Mouse (Mus musculus): ENCODE data around the gene Gm20388. TPM values are rescaled to one million over a fixed set of nuclear protein-coding genes. Genes with fewer than 3 reads are reported as not detected.

Gm20388 gene
- total RNA-seq, 1 experiment: 27.0 TPM

DNA sequence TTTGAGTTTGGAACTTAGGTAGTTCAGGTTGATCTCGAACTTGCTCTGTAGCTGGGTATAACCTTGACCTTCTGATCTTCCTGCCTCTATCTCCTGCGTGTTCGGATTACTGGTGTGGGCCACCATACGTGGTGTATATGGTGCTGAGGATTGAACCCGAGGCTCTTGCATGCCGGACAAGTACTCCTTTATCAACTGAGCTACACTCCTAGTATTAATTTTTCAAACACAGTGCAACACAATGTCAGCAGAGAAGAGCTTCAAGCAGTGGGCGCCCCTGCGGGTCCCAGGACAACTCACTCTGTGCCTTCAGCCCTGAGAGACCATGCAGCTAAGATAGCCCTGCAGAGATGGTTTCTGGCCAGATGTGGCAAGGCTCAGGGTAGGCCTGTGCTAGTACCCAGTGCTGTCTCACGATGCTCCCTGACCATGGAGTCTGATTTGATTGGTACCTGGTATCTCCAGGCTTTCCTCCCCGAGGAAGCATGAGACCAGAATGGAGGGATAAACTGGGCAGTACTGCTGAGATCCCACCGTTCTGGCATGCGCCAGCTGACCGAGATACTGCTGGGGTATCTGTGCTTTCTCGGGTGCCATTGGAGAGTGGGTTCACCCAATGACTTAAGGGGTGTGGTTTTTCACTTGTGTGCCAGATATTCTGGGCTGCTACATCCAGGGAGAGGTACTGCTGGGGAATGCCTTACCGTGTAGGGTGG lies 831.3 kb downstream of the Gm20388 start:
- Histone ChIP-seq H3K4me3 (ENCODE audit: insufficient read depth in 1 of 2, low read depth in 1 of 2, low read length in 2 of 2, poor library complexity in 1 of 2, severe bottlenecking in 1 of 2) (no peak overlapping the region), H3K36me3 (ENCODE audit: control insufficient read depth, insufficient read depth, low read length, poor library complexity, severe bottlenecking) (no peaks in the 10 kb centered on the region), H3K4me1 (ENCODE audit: control insufficient read depth in 2 of 2, insufficient read depth in 2 of 2, low read length in 2 of 2, poor library complexity in 1 of 2) (peaks cover 0 to 12% of the 10 kb centered on the region in 2 experiments; a peak in 2 of 4 replicates), H3K9me3 (ENCODE audit: control insufficient read depth, insufficient read depth, low read depth, low read length) (no peaks in the 10 kb centered on the region), H3K27ac (ENCODE audit: insufficient read depth, low read depth, low read length, poor library complexity, severe bottlenecking) (no peak overlapping the region), H3K9ac (ENCODE audit: insufficient read depth, low read depth, low read length, poor library complexity, severe bottlenecking) (no peak overlapping the region)
- DNase-seq (ENCODE audit: low read depth, low spot score): no peak
- TF ChIP-seq MAFK (IDR thresholded peaks at IDR 0.05; ENCODE audit: insufficient read depth, low read depth, low read length) (no peak), ZC3H11A (IDR thresholded peaks at IDR 0.05; ENCODE audit: borderline replicate concordance, low read depth, low read length) (no peak), HCFC1 (IDR thresholded peaks at IDR 0.05; ENCODE audit: borderline replicate concordance, insufficient read depth, low read length) (no peak), ZNF384 (IDR thresholded peaks at IDR 0.05; ENCODE audit: low read depth, low read length) (no peak), CHD2 (IDR thresholded peaks at IDR 0.05; ENCODE audit: low read depth, low read length) (no peak)
- in situ Hi-C loops (cut with MboI; ENCODE audit: low sequenced_read_pairs in 2 of 2, unreplicated experiment in 2 of 2): no loop called here

- Histone ChIP-seq H3K4me3 (ENCODE audit: insufficient read depth in 1 of 2, low read depth in 1 of 2, low read length in 2 of 2, poor library complexity in 1 of 2, severe bottlenecking in 1 of 2) (no peak overlapping the region), H3K36me3 (ENCODE audit: control insufficient read depth, insufficient read depth, low read length, poor library complexity, severe bottlenecking) (no peaks in the 10 kb centered on the region), H3K9me3 (ENCODE audit: control insufficient read depth, insufficient read depth, low read depth, low read length) (no peaks in the 10 kb centered on the region), H3K9ac (ENCODE audit: insufficient read depth, low read depth, low read length, poor library complexity, severe bottlenecking) (no peak overlapping the region), H3K4me1 (ENCODE audit: control insufficient read depth in 2 of 2, insufficient read depth in 2 of 2, low read length in 2 of 2, poor library complexity in 1 of 2) (peaks cover 0 to 12% of the 10 kb centered on the region in 2 experiments; a peak in 2 of 4 replicates), H3K27ac (ENCODE audit: insufficient read depth, low read depth, low read length, poor library complexity, severe bottlenecking) (no peak overlapping the region)
- in situ Hi-C loops (cut with MboI; ENCODE audit: low sequenced_read_pairs in 2 of 2, unreplicated experiment in 2 of 2): no loop called here
- no peak for DNase-seq (ENCODE audit: low read depth, low spot score)
- TF ChIP-seq MAFK (IDR thresholded peaks at IDR 0.05; ENCODE audit: insufficient read depth, low read depth, low read length) (no peak), ZNF384 (IDR thresholded peaks at IDR 0.05; ENCODE audit: low read depth, low read length) (no peak), HCFC1 (IDR thresholded peaks at IDR 0.05; ENCODE audit: borderline replicate concordance, insufficient read depth, low read length) (no peak)
Measured at GRCm38 (mm10) chr8:120743149-120743897, 832.7 kb downstream of the Gm20388 start.

DNA sequence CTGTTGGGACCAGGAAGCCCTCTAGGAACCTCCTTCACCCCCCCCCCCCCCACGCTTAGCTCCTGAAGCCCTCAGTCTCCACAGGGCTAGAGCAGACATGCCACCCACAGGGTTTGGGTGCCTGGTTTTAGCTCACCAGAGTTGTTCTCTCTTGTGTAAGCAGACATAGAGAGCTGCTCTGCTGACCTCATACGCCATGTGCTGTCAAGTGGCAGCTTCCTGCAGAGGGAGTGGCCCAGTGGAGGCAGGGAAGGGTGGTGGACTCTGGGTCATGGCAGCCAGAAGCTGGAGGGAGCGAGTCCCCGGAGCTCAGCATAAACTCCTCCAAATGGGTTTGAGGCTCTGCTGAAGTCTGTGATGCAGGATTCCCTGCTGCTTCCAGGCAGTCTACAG lies 833.3 kb downstream of the Gm20388 start:
- peaks cover 0 to 12% of the 10 kb centered on the region in 2 experiments; a peak in 2 of 4 replicates for H3K4me1 ChIP-seq (ENCODE audit: control insufficient read depth in 2 of 2, insufficient read depth in 2 of 2, low read length in 2 of 2, poor library complexity in 1 of 2)
- H3K9me3 ChIP-seq (ENCODE audit: control insufficient read depth, insufficient read depth, low read depth, low read length): no peaks in the 10 kb centered on the region
- in situ Hi-C loops (cut with MboI; ENCODE audit: low sequenced_read_pairs in 2 of 2, unreplicated experiment in 2 of 2): no loop called here
- no peak overlapping the region for H3K27ac ChIP-seq (ENCODE audit: insufficient read depth, low read depth, low read length, poor library complexity, severe bottlenecking)
- no peak overlapping the region for H3K4me3 ChIP-seq (ENCODE audit: insufficient read depth in 1 of 2, low read depth in 1 of 2, low read length in 2 of 2, poor library complexity in 1 of 2, severe bottlenecking in 1 of 2)
- no peak for DNase-seq (ENCODE audit: low read depth, low spot score)
- H3K9ac ChIP-seq (ENCODE audit: insufficient read depth, low read depth, low read length, poor library complexity, severe bottlenecking): no peak overlapping the region
- no peaks in the 10 kb centered on the region for H3K36me3 ChIP-seq (ENCODE audit: control insufficient read depth, insufficient read depth, low read length, poor library complexity, severe bottlenecking)
- TF ChIP-seq HCFC1 (IDR thresholded peaks at IDR 0.05; ENCODE audit: borderline replicate concordance, insufficient read depth, low read length) (no peak), CHD2 (IDR thresholded peaks at IDR 0.05; ENCODE audit: low read depth, low read length) (no peak), ZC3H11A (IDR thresholded peaks at IDR 0.05; ENCODE audit: borderline replicate concordance, low read depth, low read length) (no peak), MAFK (IDR thresholded peaks at IDR 0.05; ENCODE audit: insufficient read depth, low read depth, low read length) (no peak), ZNF384 (IDR thresholded peaks at IDR 0.05; ENCODE audit: low read depth, low read length) (no peak)

DNA sequence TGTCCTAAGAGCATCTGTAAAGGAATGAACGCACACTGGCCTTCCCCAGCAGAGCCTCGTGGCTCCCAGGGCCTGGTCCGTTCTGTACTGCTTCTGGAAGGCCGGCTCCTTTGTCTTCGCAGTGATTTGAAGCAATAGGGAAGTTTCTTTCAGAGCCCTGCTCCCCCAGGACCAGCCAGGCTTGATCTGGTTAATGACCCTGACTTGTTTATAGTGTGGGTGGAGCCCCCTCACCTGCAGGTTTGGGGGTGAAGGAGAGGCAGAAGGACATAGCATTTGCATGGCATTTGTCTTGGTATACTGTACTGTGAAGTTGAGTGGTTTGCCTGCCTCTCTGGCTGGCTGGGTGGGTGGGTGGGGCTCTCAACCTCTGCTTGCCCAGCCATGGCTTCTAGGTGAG lies 833.8 kb downstream of the Gm20388 start:
- in situ Hi-C loops (cut with MboI; ENCODE audit: low sequenced_read_pairs in 2 of 2, unreplicated experiment in 2 of 2): no loop called here
- Histone ChIP-seq H3K9me3 (ENCODE audit: control insufficient read depth, insufficient read depth, low read depth, low read length) (no peaks in the 10 kb centered on the region), H3K27ac (ENCODE audit: insufficient read depth, low read depth, low read length, poor library complexity, severe bottlenecking) (no peak overlapping the region), H3K4me1 (ENCODE audit: control insufficient read depth in 2 of 2, insufficient read depth in 2 of 2, low read length in 2 of 2, poor library complexity in 1 of 2) (peaks cover 0 to 12% of the 10 kb centered on the region in 2 experiments; a peak in 2 of 4 replicates), H3K9ac (ENCODE audit: insufficient read depth, low read depth, low read length, poor library complexity, severe bottlenecking) (no peak overlapping the region), H3K36me3 (ENCODE audit: control insufficient read depth, insufficient read depth, low read length, poor library complexity, severe bottlenecking) (no peaks in the 10 kb centered on the region), H3K4me3 (ENCODE audit: insufficient read depth in 1 of 2, low read depth in 1 of 2, low read length in 2 of 2, poor library complexity in 1 of 2, severe bottlenecking in 1 of 2) (no peak overlapping the region)
- TF ChIP-seq CHD2 (IDR thresholded peaks at IDR 0.05; ENCODE audit: low read depth, low read length): no peak
- TF ChIP-seq HCFC1 (IDR thresholded peaks at IDR 0.05; ENCODE audit: borderline replicate concordance, insufficient read depth, low read length): no peak
- TF ChIP-seq MAFK (IDR thresholded peaks at IDR 0.05; ENCODE audit: insufficient read depth, low read depth, low read length): no peak
- no peak for TF ChIP-seq ZC3H11A (IDR thresholded peaks at IDR 0.05; ENCODE audit: borderline replicate concordance, low read depth, low read length)
- DNase-seq (ENCODE audit: low read depth, low spot score): no peak
